Mouse (Mus musculus): ENCODE measurements around the gene Dzip1.

- TF ChIP-seq CTCF (IDR thresholded peaks at IDR 0.05; ENCODE audit: low read depth) (no peak), EP300 (IDR thresholded peaks at IDR 0.05; ENCODE audit: low read depth) (no peak)
Measured at GRCm38 (mm10) chr14:118903397-118903796, 21.9 kb downstream of the Dzip1 start.
